Mouse (Mus musculus) MEL (cell line): ENCODE measurements at regions not wholly inside any gene's neighbourhood (a gene's known extent, or its start where the extent isn't known, plus 50 kb on each side); places are given as distances from the start of the nearest gene placed in this dataset.

Experiments
- DNase-seq: peaks from one replicate; pipeline ENCODE4 v3.0.0; 2011; ENCODE audit warnings: low read depth, low spot score
- H3K27ac ChIP-seq: 2 replicates; pipeline ENCODE4 v1.5.1; 2012; ENCODE audit warnings: low read depth, mild to moderate bottlenecking, control low read depth, low read length, moderate library complexity; ENCODE audit not compliant: control insufficient read depth
- H3K27me3 ChIP-seq, 2 experiments: fragments of 150-350 bp in 1 of 2; sonication (generic) in 1 of 2; 2 replicates each; pipeline ENCODE4 v1.6.1; 2012; ENCODE audit warnings: low read length in 2 of 2, mild to moderate bottlenecking in 2 of 2, improper control_type of control experiment in 1 of 2, moderate library complexity in 1 of 2; ENCODE audit not compliant: insufficient read depth in 2 of 2, control insufficient read depth in 1 of 2
- H3K36me3 ChIP-seq, 2 experiments: 2 replicates each; pipeline ENCODE4 v1.6.1; 2012 to 2014; ENCODE audit warnings: low read length in 2 of 2, improper control_type of control experiment in 1 of 2, inconsistent platforms in 1 of 2, mild to moderate bottlenecking in 1 of 2; ENCODE audit not compliant: insufficient read depth in 2 of 2, control insufficient read depth in 1 of 2
- H3K4me1 ChIP-seq, 2 experiments: fragments of 150-350 bp in 1 of 2; sonication (generic) in 1 of 2; 2 replicates each; pipeline ENCODE4 v1.6.1; 2012; ENCODE audit warnings: low read length in 2 of 2, improper control_type of control experiment in 1 of 2, mild to moderate bottlenecking in 1 of 2; ENCODE audit not compliant: insufficient read depth in 2 of 2, control insufficient read depth in 1 of 2
- H3K4me3 ChIP-seq, 2 experiments: fragments of 150-350 bp in 1 of 2; sonication (generic) in 1 of 2; 2 replicates each; pipeline ENCODE4 v1.5.1; 2012; ENCODE audit warnings: low read depth in 2 of 2, low read length in 2 of 2, mild to moderate bottlenecking in 2 of 2, moderate library complexity in 2 of 2, control low read depth in 1 of 2, improper control_type of control experiment in 1 of 2; ENCODE audit not compliant: control insufficient read depth in 1 of 2, insufficient read depth in 1 of 2
- H3K79me2 ChIP-seq: 2 replicates; pipeline ENCODE4 v1.6.1; 2012; ENCODE audit warnings: mild to moderate bottlenecking, low read length, moderate library complexity; ENCODE audit not compliant: control insufficient read depth, poor library complexity, insufficient read depth
- H3K9ac ChIP-seq: 2 replicates; pipeline ENCODE4 v1.6.1; 2012; ENCODE audit warnings: low read depth, mild to moderate bottlenecking, control low read depth, low read length, moderate library complexity; ENCODE audit not compliant: control insufficient read depth, poor library complexity, severe bottlenecking
- H3K9me3 ChIP-seq: fragments of 150-350 bp; sonication (generic); replicated peaks from 2 replicates; pipeline ENCODE4 v1.6.1; 2012; ENCODE audit warnings: mild to moderate bottlenecking, low read length, improper control_type of control experiment, moderate library complexity; ENCODE audit not compliant: insufficient read depth
- CHD1 ChIP-seq: IDR thresholded peaks from 2 replicates; pipeline ENCODE4 v1.6.1; 2012; ENCODE audit warnings: low read depth, mild to moderate bottlenecking, inconsistent platforms, low read length, improper control_type of control experiment
- EP300 ChIP-seq, 2 experiments: IDR thresholded peaks; 2 replicates each; pipeline ENCODE4 v1.6.1; 2011; ENCODE audit warnings: improper control_type of control experiment in 2 of 2, low read length in 2 of 2, low read depth in 1 of 2, mild to moderate bottlenecking in 1 of 2
- ETS1 ChIP-seq: IDR thresholded peaks from 2 replicates; pipeline ENCODE4 v1.6.1; 2012; ENCODE audit warnings: low read depth, mild to moderate bottlenecking, inconsistent platforms, low read length, improper control_type of control experiment, moderate library complexity
- HCFC1 ChIP-seq: IDR thresholded peaks from 2 replicates; pipeline ENCODE4 v1.6.1; 2012; ENCODE audit warnings: low read depth, mild to moderate bottlenecking, inconsistent platforms, low read length, improper control_type of control experiment, moderate library complexity
- JUND ChIP-seq: IDR thresholded peaks from 2 replicates; pipeline ENCODE4 v1.6.1; 2011; ENCODE audit warnings: low read depth, mild to moderate bottlenecking, improper control_type of control experiment, low read length
- MAZ ChIP-seq: IDR thresholded peaks from 2 replicates; pipeline ENCODE4 v1.6.1; 2012; ENCODE audit warnings: low read depth, mild to moderate bottlenecking, inconsistent platforms, low read length, improper control_type of control experiment
- MEF2A ChIP-seq: IDR thresholded peaks from 2 replicates; pipeline ENCODE4 v1.6.1; 2014; ENCODE audit warnings: low read depth, mild to moderate bottlenecking, inconsistent platforms, low read length, improper control_type of control experiment; ENCODE audit not compliant: poor library complexity, insufficient replicate concordance, severe bottlenecking; ENCODE audit errors: extremely low read depth
- MYB ChIP-seq: IDR thresholded peaks from 2 replicates; pipeline ENCODE4 v1.6.1; 2011; ENCODE audit warnings: mild to moderate bottlenecking, low read depth, low read length, improper control_type of control experiment
- NRF1 ChIP-seq: IDR thresholded peaks from 2 replicates; pipeline ENCODE4 v1.6.1; 2014; ENCODE audit warnings: low read depth, mild to moderate bottlenecking, inconsistent platforms, low read length, improper control_type of control experiment, moderate library complexity; ENCODE audit not compliant: poor library complexity, insufficient read depth, severe bottlenecking
- POLR2A ChIP-seq, 2 experiments: IDR thresholded peaks; 2 replicates each; pipeline ENCODE4 v1.6.1; 2011 to 2012; ENCODE audit warnings: low read length in 2 of 2, mild to moderate bottlenecking in 2 of 2, control low read depth in 1 of 2, improper control_type of control experiment in 1 of 2, low read depth in 1 of 2, moderate library complexity in 1 of 2; ENCODE audit not compliant: control insufficient read depth in 1 of 2, insufficient read depth in 1 of 2, poor library complexity in 1 of 2
- POLR2AphosphoS5 ChIP-seq: IDR thresholded peaks from 2 replicates; pipeline ENCODE4 v1.6.1; 2012; ENCODE audit warnings: low read depth, borderline replicate concordance, mild to moderate bottlenecking, inconsistent platforms, low read length, moderate library complexity, mixed read lengths
- RCOR1 ChIP-seq: IDR thresholded peaks from 2 replicates; pipeline ENCODE4 v1.6.1; 2012; ENCODE audit warnings: low read depth, mild to moderate bottlenecking, inconsistent platforms, low read length, improper control_type of control experiment
- SIN3A ChIP-seq: IDR thresholded peaks from 2 replicates; pipeline ENCODE4 v1.6.1; 2012; ENCODE audit warnings: low read length, improper control_type of control experiment, inconsistent platforms
- TAL1 ChIP-seq: IDR thresholded peaks from 2 replicates; pipeline ENCODE4 v1.6.1; 2012; ENCODE audit warnings: mild to moderate bottlenecking, inconsistent platforms, low read length, moderate library complexity, mixed read lengths
- TCF12 ChIP-seq: IDR thresholded peaks from 2 replicates; pipeline ENCODE4 v1.6.1; 2014; ENCODE audit warnings: low read depth, mild to moderate bottlenecking, inconsistent platforms, low read length, improper control_type of control experiment, moderate library complexity
- ZC3H11A ChIP-seq: IDR thresholded peaks from 2 replicates; pipeline ENCODE4 v1.6.1; 2012; ENCODE audit warnings: low read depth, mild to moderate bottlenecking, inconsistent platforms, low read length, improper control_type of control experiment
- ZMIZ1 ChIP-seq: IDR thresholded peaks from 2 replicates; pipeline ENCODE4 v1.6.1; 2012; ENCODE audit warnings: low read depth, mild to moderate bottlenecking, inconsistent platforms, low read length, improper control_type of control experiment, moderate library complexity
- ZNF384 ChIP-seq: IDR thresholded peaks from 2 replicates; pipeline ENCODE4 v1.6.1; 2012; ENCODE audit warnings: low read depth, mild to moderate bottlenecking, inconsistent platforms, low read length, improper control_type of control experiment

GRCm38 (mm10) chr5:43054586-43054985 lies 178.4 kb upstream of the Cpeb2 start:
- no peak overlapping the region for H3K9ac ChIP-seq
- H3K27ac ChIP-seq = no peak overlapping the region
- no peaks in the 10 kb centered on the region for H3K79me2 ChIP-seq
- DNase-seq = no peak
- H3K9me3 ChIP-seq = no peaks in the 10 kb centered on the region
- no peak for TF ChIP-seq POLR2A (IDR thresholded peaks at IDR 0.05; ENCODE audit: control insufficient read depth in 1 of 2, insufficient read depth in 1 of 2, low read depth in 1 of 2, low read length in 2 of 2, poor library complexity in 1 of 2)
- no peak for TF ChIP-seq SIN3A
- no peak for TF ChIP-seq ZC3H11A
- no peak for TF ChIP-seq ZMIZ1
- no peak for TF ChIP-seq HCFC1
- TF ChIP-seq RCOR1 = no peak
- no peak for TF ChIP-seq TAL1
- no peak for TF ChIP-seq MYB
- TF ChIP-seq POLR2AphosphoS5 = no peak
- no peak for TF ChIP-seq CHD1
- peaks cover 0 to 13% of the 10 kb centered on the region in 2 experiments; a peak in 2 of 4 replicates for H3K36me3 ChIP-seq
- H3K4me1 ChIP-seq = peaks cover 9 to 22% of the 10 kb centered on the region in 2 experiments
- no peak overlapping the region; a peak in 1 of 4 replicates for H3K4me3 ChIP-seq
- no peaks in the 10 kb centered on the region for H3K27me3 ChIP-seq

GRCm38 (mm10) chr5:43055111-43055710 lies 177.8 kb upstream of the Cpeb2 start:
- Histone ChIP-seq H3K36me3 (peaks cover 0 to 13% of the 10 kb centered on the region in 2 experiments; a peak in 2 of 4 replicates), H3K27ac (no peak overlapping the region), H3K27me3 (no peaks in the 10 kb centered on the region), H3K4me1 (peaks cover 9 to 22% of the 10 kb centered on the region in 2 experiments), H3K79me2 (no peaks in the 10 kb centered on the region)
- DNase-seq = peak; percentile 72
- no peak for TF ChIP-seq MEF2A
- TF ChIP-seq NRF1 = no peak
- peak; percentile 47 to 59; a peak in 2 of 4 replicates for TF ChIP-seq EP300 (IDR thresholded peaks at IDR 0.05; ENCODE audit: low read depth in 1 of 2, low read length in 2 of 2)
- peak; percentile 50; the same call in 1 of the 2 replicates for TF ChIP-seq MAZ
- 0 out of 2 replicates have a peak, but pooled peaks have one; percentile 23 for TF ChIP-seq RCOR1
- 0 out of 2 replicates have a peak, but pooled peaks have one; percentile 33 for TF ChIP-seq TCF12
- 0 out of 2 replicates have a peak, but pooled peaks have one; percentile 27 for TF ChIP-seq ETS1
- peak; percentile 73 for TF ChIP-seq ZNF384
- TF ChIP-seq JUND = 0 out of 2 replicates have a peak, but pooled peaks have one; percentile 45
- TF ChIP-seq, all 39 proteins: peak for 7
- no peaks in the 10 kb centered on the region for H3K9me3 ChIP-seq
- H3K4me3 ChIP-seq = peak overlapping the region in 1 of 2 experiments; percentile 41; a peak in 1 of 4 replicates
- 0 out of 2 replicates have a peak overlapping the region, but pooled peaks have one; percentile 20 for H3K9ac ChIP-seq
